Mouse (Mus musculus) hindbrain, embryonic 15.5 days (tissue): ENCODE data around the gene Fto. TPM values are rescaled to one million over a fixed set of nuclear protein-coding genes. Genes with fewer than 3 reads are reported as not detected.

Source experiments
- ATAC-seq: fragments of 200-750 bp; cut with Nextera tagmentation; 2 replicates; pipeline ENCODE4 v1.8.0; 2017; ENCODE audit warnings: low read depth, moderate number of reproducible peaks, moderate TSS enrichment; ENCODE audit not compliant: low FRiP score
- H3K27ac ChIP-seq: fragments of 300-500 bp; sonication (generic); replicated peaks from 2 replicates; pipeline ENCODE4 v1.5.1; 2015; ENCODE audit warnings: mild to moderate bottlenecking, inconsistent platforms
- H3K27me3 ChIP-seq: fragments of 300-500 bp; sonication (generic); 2 replicates; pipeline ENCODE4 v1.6.1; 2015; ENCODE audit warnings: control low read depth, inconsistent platforms
- H3K36me3 ChIP-seq: fragments of 300-500 bp; sonication (generic); 2 replicates; pipeline ENCODE4 v1.6.1; 2015; ENCODE audit warnings: control low read depth, inconsistent platforms
- H3K4me1 ChIP-seq: fragments of 300-500 bp; sonication (generic); replicated peaks from 2 replicates; pipeline ENCODE4 v1.6.1; 2015; ENCODE audit warnings: control low read depth, inconsistent platforms
- H3K4me2 ChIP-seq: fragments of 300-500 bp; sonication (generic); 2 replicates; pipeline ENCODE4 v1.6.1; 2015; ENCODE audit warnings: moderate library complexity, mild to moderate bottlenecking, inconsistent platforms
- H3K4me3 ChIP-seq: fragments of 300-500 bp; sonication (generic); 2 replicates; pipeline ENCODE4 v1.5.1; 2015; ENCODE audit warnings: mild to moderate bottlenecking, inconsistent platforms
- H3K9ac ChIP-seq: fragments of 300-500 bp; sonication (generic); 2 replicates; pipeline ENCODE4 v1.6.1; 2015; ENCODE audit warnings: inconsistent platforms
- H3K9me3 ChIP-seq: fragments of 300-500 bp; sonication (generic); 2 replicates; pipeline ENCODE4 v1.6.1; 2016; ENCODE audit warnings: control low read depth, inconsistent platforms
- WGBS: fragments of 180-500 bp; shearing (Covaris S2); methylation state at CpG from one replicate; pipeline ENCODE4 v1.1.7; 2015; 5-methylcytosine and 5-hydroxymethylcytosine counted together
- polyA plus RNA-seq: library from polyadenylated mRNA; unstranded; fragments of >200 nt; fragmentation: Nextera tagmentation; extraction: Ambion mirVana; gene quantifications from 2 replicates; pipeline ENCODE4 v1.2.1, GENCODE M21; 2015

Gene Fto
- polyA plus RNA-seq, 1 experiment from 2014 or later, result 158 TPM

GRCm38 (mm10) chr8:91653561-91653960 is 340.2 kb downstream of the Fto start:
- H3K4me1 ChIP-seq, result peaks cover 21% of the 10 kb centered on the region
- no peak overlapping the region for H3K4me2 ChIP-seq
- H3K36me3 ChIP-seq, result no peaks in the 10 kb centered on the region
- H3K27me3 ChIP-seq, result no peaks in the 10 kb centered on the region
- H3K4me3 ChIP-seq, result no peak overlapping the region
- 52% methylated on average over 3 of the region's 3 CpGs for WGBS
- ATAC-seq, result no peak
- no peaks in the 10 kb centered on the region for H3K9me3 ChIP-seq
- H3K27ac ChIP-seq, result no peak overlapping the region
- H3K9ac ChIP-seq, result no peak overlapping the region

GRCm38 (mm10) chr8:91657381-91657780 is 344.1 kb downstream of the Fto start:
- WGBS, result 77% methylated on average over 9 of the region's 9 CpGs
- Histone ChIP-seq H3K27ac (no peak overlapping the region), H3K4me2 (no peak overlapping the region), H3K4me3 (no peak overlapping the region), H3K9me3 (no peaks in the 10 kb centered on the region), H3K4me1 (peaks cover 14% of the 10 kb centered on the region), H3K36me3 (no peaks in the 10 kb centered on the region), H3K9ac (no peak overlapping the region), H3K27me3 (no peaks in the 10 kb centered on the region)
- ATAC-seq, result no peak

GRCm38 (mm10) chr8:91660879-91661278 is 347.6 kb downstream of the Fto start:
- WGBS, result 77% methylated on average over 8 of the region's 8 CpGs
- H3K27ac ChIP-seq, result no peak overlapping the region
- H3K27me3 ChIP-seq, result no peaks in the 10 kb centered on the region
- no peak for ATAC-seq
- no peaks in the 10 kb centered on the region for H3K36me3 ChIP-seq
- no peak overlapping the region for H3K4me2 ChIP-seq
- no peaks in the 10 kb centered on the region for H3K9me3 ChIP-seq
- H3K9ac ChIP-seq, result no peak overlapping the region
- no peak overlapping the region for H3K4me3 ChIP-seq
- H3K4me1 ChIP-seq, result peaks cover 11% of the 10 kb centered on the region

- no peak overlapping the region for H3K4me2 ChIP-seq
Observed at GRCm38 (mm10) chr8:91669461-91670071, 356.2 kb downstream of the Fto start.

GRCm38 (mm10) chr8:91676928-91677327 is 363.6 kb downstream of the Fto start:
- no peak overlapping the region for H3K4me3 ChIP-seq
- H3K36me3 ChIP-seq, result no peaks in the 10 kb centered on the region
- peak; percentile 63 for ATAC-seq
- H3K27ac ChIP-seq, result no peak overlapping the region
- WGBS, result 46% methylated on average over 3 of the region's 3 CpGs
- H3K4me1 ChIP-seq, result no peaks in the 10 kb centered on the region; the same call in 1 of the 2 replicates
- H3K9ac ChIP-seq, result no peak overlapping the region
- H3K4me2 ChIP-seq, result no peak overlapping the region
- H3K9me3 ChIP-seq, result no peaks in the 10 kb centered on the region
- H3K27me3 ChIP-seq, result peaks cover 15% of the 10 kb centered on the region

More at GRCm38 (mm10) chr8:91669461-91670071, 356.2 kb downstream of the Fto start:
- Histone ChIP-seq H3K36me3 (no peaks in the 10 kb centered on the region), H3K27me3 (0 out of 2 replicates have a peak, but pooled peaks cover 5% of the 10 kb centered on the region), H3K9me3 (no peaks in the 10 kb centered on the region), H3K27ac (no peak overlapping the region), H3K9ac (no peak overlapping the region), H3K4me1 (peaks cover 14% of the 10 kb centered on the region), H3K4me3 (no peak overlapping the region)
- no peak for ATAC-seq
- 49% methylated on average over 16 of the region's 16 CpGs for WGBS

GRCm38 (mm10) chr8:91679451-91679850 is 366.1 kb downstream of the Fto start:
- Histone ChIP-seq H3K9ac (no peak overlapping the region), H3K4me3 (no peak overlapping the region), H3K4me2 (0 out of 2 replicates have a peak overlapping the region, but pooled peaks have one; percentile 1), H3K9me3 (no peaks in the 10 kb centered on the region), H3K4me1 (no peaks in the 10 kb centered on the region; the same call in 1 of the 2 replicates), H3K36me3 (no peaks in the 10 kb centered on the region), H3K27me3 (peaks cover 21% of the 10 kb centered on the region), H3K27ac (no peak overlapping the region)
- 30% methylated on average over 15 of the region's 15 CpGs for WGBS
- no peak for ATAC-seq

- H3K9ac ChIP-seq, result no peak overlapping the region
- no peak overlapping the region for H3K27ac ChIP-seq
- 73% methylated on average over 5 of the region's 5 CpGs for WGBS
- H3K9me3 ChIP-seq, result no peaks in the 10 kb centered on the region
- H3K27me3 ChIP-seq, result peaks cover 21% of the 10 kb centered on the region
- H3K4me3 ChIP-seq, result no peak overlapping the region
- no peak for ATAC-seq
- no peak overlapping the region for H3K4me2 ChIP-seq
- no peaks in the 10 kb centered on the region for H3K36me3 ChIP-seq
- H3K4me1 ChIP-seq, result no peaks in the 10 kb centered on the region; the same call in 1 of the 2 replicates
Observed at GRCm38 (mm10) chr8:91680125-91680524, 366.8 kb downstream of the Fto start.

GRCm38 (mm10) chr8:91684596-91685317 is 371.4 kb downstream of the Fto start:
- H3K27me3 ChIP-seq, result peaks cover 15% of the 10 kb centered on the region
- H3K36me3 ChIP-seq, result no peaks in the 10 kb centered on the region
- no peaks in the 10 kb centered on the region for H3K4me1 ChIP-seq
- H3K4me3 ChIP-seq, result no peak overlapping the region
- H3K27ac ChIP-seq, result no peak overlapping the region
- H3K9ac ChIP-seq, result no peak overlapping the region
- WGBS, result 64% methylated on average over 6 of the region's 6 CpGs
- no peak for ATAC-seq
- no peak overlapping the region for H3K4me2 ChIP-seq
- H3K9me3 ChIP-seq, result no peaks in the 10 kb centered on the region

GRCm38 (mm10) chr8:91685408-91685807 is 372.1 kb downstream of the Fto start:
- Histone ChIP-seq H3K9me3 (no peaks in the 10 kb centered on the region), H3K4me2 (no peak overlapping the region), H3K27me3 (peaks cover 10% of the 10 kb centered on the region), H3K36me3 (no peaks in the 10 kb centered on the region), H3K4me1 (no peaks in the 10 kb centered on the region), H3K4me3 (no peak overlapping the region), H3K9ac (no peak overlapping the region), H3K27ac (no peak overlapping the region)
- WGBS, result 25% methylated on average over 3 of the region's 3 CpGs
- ATAC-seq, result no peak

GRCm38 (mm10) chr8:91692056-91692721 is 378.9 kb downstream of the Fto start:
- no peak overlapping the region for H3K27ac ChIP-seq
- no peak overlapping the region for H3K4me2 ChIP-seq
- 17% methylated on average over 15 of the region's 15 CpGs for WGBS
- no peaks in the 10 kb centered on the region for H3K4me1 ChIP-seq
- peaks cover 8% of the 10 kb centered on the region; the same call in 1 of the 2 replicates for H3K27me3 ChIP-seq
- no peak overlapping the region for H3K9ac ChIP-seq
- no peak for ATAC-seq
- H3K4me3 ChIP-seq, result no peak overlapping the region
- H3K36me3 ChIP-seq, result no peaks in the 10 kb centered on the region
- no peaks in the 10 kb centered on the region for H3K9me3 ChIP-seq

GRCm38 (mm10) chr8:91706533-91706932 is 393.2 kb downstream of the Fto start:
- H3K27me3 ChIP-seq, result no peaks in the 10 kb centered on the region
- no peak overlapping the region for H3K27ac ChIP-seq
- no peak overlapping the region for H3K9ac ChIP-seq
- no peak overlapping the region for H3K4me3 ChIP-seq
- H3K36me3 ChIP-seq, result no peaks in the 10 kb centered on the region
- no peaks in the 10 kb centered on the region for H3K9me3 ChIP-seq
- peaks cover 24% of the 10 kb centered on the region for H3K4me1 ChIP-seq
- ATAC-seq, result no peak
- H3K4me2 ChIP-seq, result no peak overlapping the region
- 76% methylated on average over 5 of the region's 5 CpGs for WGBS

- no peak for ATAC-seq
- H3K36me3 ChIP-seq, result no peaks in the 10 kb centered on the region
- no peaks in the 10 kb centered on the region for H3K27me3 ChIP-seq
- H3K9ac ChIP-seq, result no peak overlapping the region
- H3K9me3 ChIP-seq, result no peaks in the 10 kb centered on the region
- no peak overlapping the region for H3K4me3 ChIP-seq
- H3K27ac ChIP-seq, result no peak overlapping the region
- H3K4me2 ChIP-seq, result no peak overlapping the region
- WGBS, result 27% methylated on average over 7 of the region's 7 CpGs
- peaks cover 41% of the 10 kb centered on the region for H3K4me1 ChIP-seq
Observed at GRCm38 (mm10) chr8:91708661-91709060, 395.3 kb downstream of the Fto start.
